Mouse (Mus musculus): ENCODE measurements around the gene Col11a2. TPM values are rescaled to one million over a fixed set of nuclear protein-coding genes. Genes with fewer than 3 reads are reported as not detected.

Gene Col11a2
- total and polyA plus RNA-seq, 3 experiments, result 3.0 to 6.0 (median 5.8) TPM

DNA sequence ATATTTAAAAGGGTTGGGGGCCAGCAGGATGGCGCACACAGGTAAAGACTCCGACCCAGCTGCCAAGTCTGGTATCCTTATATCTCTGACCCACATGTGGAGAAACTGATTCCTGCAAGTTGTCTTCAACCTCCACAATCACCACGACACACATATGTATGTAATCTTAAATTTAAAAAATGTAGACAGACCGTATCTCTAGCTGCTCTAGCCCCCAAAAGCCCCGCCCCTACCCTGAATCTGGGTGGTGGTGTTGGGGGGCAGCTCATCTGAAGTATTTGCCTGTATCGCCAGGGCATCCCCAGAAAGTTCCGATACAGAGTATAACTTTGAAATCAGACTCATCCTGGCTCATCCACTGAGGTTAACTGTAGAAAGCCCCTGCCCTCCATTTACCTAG lies 67.3 kb downstream of the Col11a2 start:
- no peak overlapping the region for H3K4me3 ChIP-seq (replicated peaks in 1 of 3; ENCODE audit: low read depth in 2 of 3, low read length in 2 of 3, poor library complexity in 1 of 3)
- peaks cover 7 to 26% of the 10 kb centered on the region in 2 experiments for H3K36me3 ChIP-seq (replicated peaks in 1 of 2; ENCODE audit: control insufficient read depth in 1 of 2, insufficient read depth in 1 of 2, low read length in 1 of 2)
- H3K9ac ChIP-seq (ENCODE audit: insufficient read depth, low read depth), result no peak overlapping the region
- no peak overlapping the region for H3K27ac ChIP-seq (ENCODE audit: insufficient read depth, low read depth)
- H3K4me1 ChIP-seq (ENCODE audit: control insufficient read depth in 1 of 2, insufficient read depth in 2 of 2), result peaks cover 13 to 25% of the 10 kb centered on the region in 2 experiments
- dilution Hi-C loops (cut with MboI; ENCODE audit: extremely low pct_ligation_motif_present, extremely low pct_unique_long_range_greater_than_20kb, low sequenced_read_pairs), result no loop called here
- H3K27me3 ChIP-seq (replicated peaks), result no peaks in the 10 kb centered on the region
- no peak for TF ChIP-seq POLR2AphosphoS2 (IDR thresholded peaks at IDR 0.05; ENCODE audit: low read depth, low read length)
- no peak for TF ChIP-seq JUND (conservative IDR thresholded peaks at IDR 0.05; ENCODE audit: low read depth, low read length)
- no peak for TF ChIP-seq PAX5 (IDR thresholded peaks at IDR 0.05; ENCODE audit: low read length)
- TF ChIP-seq RAD21 (IDR thresholded peaks at IDR 0.05; ENCODE audit: low read depth, low read length), result no peak
- TF ChIP-seq USF2 (conservative IDR thresholded peaks at IDR 0.05; ENCODE audit: low read depth, low read length), result no peak
- no peak for TF ChIP-seq E2F4 (IDR thresholded peaks at IDR 0.05; ENCODE audit: insufficient replicate concordance, low read depth, low read length)
- no peak for TF ChIP-seq MAFK (IDR thresholded peaks at IDR 0.05; ENCODE audit: insufficient replicate concordance, low read length)
- no peak for TF ChIP-seq CHD2 (IDR thresholded peaks at IDR 0.05; ENCODE audit: low read length)
- no peak for TF ChIP-seq NRF1 (IDR thresholded peaks at IDR 0.05; ENCODE audit: low read depth, low read length)
- TF ChIP-seq EP300 (IDR thresholded peaks at IDR 0.05; ENCODE audit: low read length), result no peak
- TF ChIP-seq GABPA (IDR thresholded peaks at IDR 0.05; ENCODE audit: insufficient replicate concordance, low read depth, low read length), result no peak
- no peak for TF ChIP-seq MEF2A (IDR thresholded peaks at IDR 0.05; ENCODE audit: borderline replicate concordance, low read depth, low read length)
- TF ChIP-seq SMC3 (IDR thresholded peaks at IDR 0.05; ENCODE audit: low read depth, low read length), result no peak
- TF ChIP-seq ZNF384 (IDR thresholded peaks at IDR 0.05; ENCODE audit: low read depth, low read length), result no peak
- TF ChIP-seq USF1 (IDR thresholded peaks at IDR 0.05; ENCODE audit: low read depth, low read length), result no peak
- no peak for TF ChIP-seq NELFE (IDR thresholded peaks at IDR 0.05; ENCODE audit: low read depth, low read length)
- TF ChIP-seq ZC3H11A (IDR thresholded peaks at IDR 0.05; ENCODE audit: low read depth, low read length), result no peak
- TF ChIP-seq JUN (IDR thresholded peaks at IDR 0.05; ENCODE audit: insufficient read depth, low read depth, low read length), result no peak
- in situ Hi-C loops (cut with MboI; ENCODE audit: low pct_ligation_motif_present, low pct_unique_long_range_greater_than_20kb, low sequenced_read_pairs), result no loop called here
- DNase-seq (ENCODE audit: extremely low read depth), result no peak
- no peaks in the 10 kb centered on the region for H3K79me2 ChIP-seq (replicated peaks; ENCODE audit: control insufficient read depth, extremely low read depth, insufficient read depth, poor library complexity, severe bottlenecking)
- H3K9me3 ChIP-seq (replicated peaks; ENCODE audit: low read length), result peaks cover 4% of the 10 kb centered on the region
- H3K4me2 ChIP-seq (ENCODE audit: insufficient read depth, low read depth, poor library complexity, severe bottlenecking), result no peak overlapping the region

DNA sequence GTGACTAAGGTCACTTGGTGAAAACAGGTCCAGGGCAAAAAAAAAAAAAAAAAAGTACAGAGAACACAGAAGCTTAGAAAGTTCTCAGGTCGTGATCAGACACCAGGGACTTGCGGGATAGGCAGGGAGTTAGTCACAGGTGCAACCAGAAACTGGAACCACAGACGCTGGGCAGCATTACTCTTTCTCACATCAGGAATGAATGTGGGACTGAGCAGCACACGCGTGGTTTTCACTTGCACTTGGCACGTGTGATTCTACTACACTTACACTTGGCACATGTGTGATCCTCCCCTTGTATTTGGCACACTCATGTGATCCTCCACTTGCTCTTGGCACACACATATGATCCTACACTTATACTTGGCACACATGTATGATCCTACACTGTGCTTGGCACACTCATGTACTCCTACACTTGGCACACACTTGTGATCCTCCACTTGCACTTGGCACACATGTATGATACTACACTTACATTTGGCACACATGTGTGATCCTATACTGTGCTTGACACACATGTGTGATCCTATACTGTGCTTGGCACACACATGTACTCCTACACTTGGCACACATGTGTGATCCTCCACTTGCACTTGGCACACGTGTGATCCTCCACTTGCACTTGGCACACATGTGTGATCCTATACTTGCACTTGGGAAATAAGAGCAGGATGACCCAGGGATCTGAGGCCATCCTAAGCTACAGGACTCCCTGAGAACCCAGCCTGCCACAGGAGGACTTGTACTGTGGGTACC lies 68.1 kb downstream of the Col11a2 start:
- no peak overlapping the region for H3K4me2 ChIP-seq (ENCODE audit: insufficient read depth, low read depth, poor library complexity, severe bottlenecking)
- no peak overlapping the region for H3K4me3 ChIP-seq (replicated peaks in 1 of 3; ENCODE audit: low read depth in 2 of 3, low read length in 2 of 3, poor library complexity in 1 of 3)
- no peaks in the 10 kb centered on the region for H3K79me2 ChIP-seq (replicated peaks; ENCODE audit: control insufficient read depth, extremely low read depth, insufficient read depth, poor library complexity, severe bottlenecking)
- no peaks in the 10 kb centered on the region for H3K27me3 ChIP-seq (replicated peaks)
- DNase-seq (ENCODE audit: extremely low read depth), result no peak
- H3K9ac ChIP-seq (ENCODE audit: insufficient read depth, low read depth), result no peak overlapping the region
- H3K9me3 ChIP-seq (replicated peaks; ENCODE audit: low read length), result peaks cover 4% of the 10 kb centered on the region
- H3K36me3 ChIP-seq (replicated peaks in 1 of 2; ENCODE audit: control insufficient read depth in 1 of 2, insufficient read depth in 1 of 2, low read length in 1 of 2), result peaks cover 13 to 34% of the 10 kb centered on the region in 2 experiments
- TF ChIP-seq PAX5 (IDR thresholded peaks at IDR 0.05; ENCODE audit: low read length), result no peak
- TF ChIP-seq BHLHE40 (IDR thresholded peaks at IDR 0.05; ENCODE audit: low read depth, low read length), result peak; percentile 59; the same call in 1 of the 2 replicates
- H3K27ac ChIP-seq (ENCODE audit: insufficient read depth, low read depth), result no peak overlapping the region
- dilution Hi-C loops (cut with MboI; ENCODE audit: extremely low pct_ligation_motif_present, extremely low pct_unique_long_range_greater_than_20kb, low sequenced_read_pairs), result no loop called here
- peaks cover 10 to 22% of the 10 kb centered on the region in 2 experiments for H3K4me1 ChIP-seq (ENCODE audit: control insufficient read depth in 1 of 2, insufficient read depth in 2 of 2)
- in situ Hi-C loops (cut with MboI; ENCODE audit: low pct_ligation_motif_present, low pct_unique_long_range_greater_than_20kb, low sequenced_read_pairs), result no loop called here
